In genomic region chr4:43571395-43572045, GRCm38 (mm10) we compare ENCODE assay signal across 12 mouse cellular contexts. TPM values are rescaled to one million over a fixed set of nuclear protein-coding genes. Genes with fewer than 3 reads are reported as not detected.
"Had no signal": no experiment of that assay in that cellular context is flagged by ENCODE, and none has a peak within 500 bp of the region (broad histone marks: within the 10 kb centered on the region; RNA-seq: fewer than 3 reads in every experiment).

No protein-coding gene starts in this region.

- DNase-seq: kidney, adult 11 months; kidney, adult 9 months; kidney, postnatal 36 days; layer of hippocampus, adult 9-11 months; layer of hippocampus, postnatal 36 days; lung, embryonic 14.5 days; lung, postnatal 10 days; lung, postnatal 4 days; right cerebral cortex, postnatal 4 days; spleen, adult 18-20 months; thymus, postnatal 36 days had no signal

RNA-seq across cellular contexts. Expression of gene Msmp, which starts 12.8 kb away (rescaled TPM):
- total RNA-seq: layer of hippocampus, adult 18-20 months; layer of hippocampus, postnatal 36 days had no signal
